Mouse (Mus musculus) bone marrow macrophage, adult 2 months (primary cell): ENCODE data around the gene Rrbp1.

Source experiments
- CTCF ChIP-seq: IDR thresholded peaks from 2 replicates; pipeline ENCODE4 v1.5.1; 2012; ENCODE audit warnings: low read depth, mild to moderate bottlenecking, low read length, moderate library complexity
- POLR2A ChIP-seq: IDR thresholded peaks from 2 replicates; pipeline ENCODE4 v1.6.1; 2012; ENCODE audit warnings: mild to moderate bottlenecking, low read depth, low read length, borderline replicate concordance

DNA sequence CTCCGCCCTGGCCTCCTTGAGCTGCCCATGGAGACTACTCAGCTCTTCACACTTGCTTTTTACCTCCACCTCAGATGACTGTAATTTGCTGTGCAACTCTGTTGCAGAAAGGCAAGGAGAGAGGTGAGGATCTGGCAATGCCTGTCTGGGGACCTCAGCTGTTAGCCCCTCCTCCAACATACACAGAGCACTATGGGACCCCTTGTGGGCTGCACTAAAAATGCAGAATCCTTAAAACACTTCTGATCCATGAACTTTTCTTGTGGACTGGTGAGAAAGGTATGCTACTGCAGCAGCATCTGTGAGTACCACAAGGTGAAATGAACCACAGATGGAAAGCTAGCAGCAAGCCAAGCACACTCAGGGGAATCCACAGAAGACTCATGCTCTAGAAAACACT is 47.7 kb downstream of the Rrbp1 start:
- no peak for TF ChIP-seq POLR2A
- no peak for TF ChIP-seq CTCF
